Mouse (Mus musculus): ENCODE measurements at regions not wholly inside any gene's neighbourhood (a gene's known extent, or its start where the extent isn't known, plus 50 kb on each side); places are given as distances from the start of the nearest gene placed in this dataset.

DNA sequence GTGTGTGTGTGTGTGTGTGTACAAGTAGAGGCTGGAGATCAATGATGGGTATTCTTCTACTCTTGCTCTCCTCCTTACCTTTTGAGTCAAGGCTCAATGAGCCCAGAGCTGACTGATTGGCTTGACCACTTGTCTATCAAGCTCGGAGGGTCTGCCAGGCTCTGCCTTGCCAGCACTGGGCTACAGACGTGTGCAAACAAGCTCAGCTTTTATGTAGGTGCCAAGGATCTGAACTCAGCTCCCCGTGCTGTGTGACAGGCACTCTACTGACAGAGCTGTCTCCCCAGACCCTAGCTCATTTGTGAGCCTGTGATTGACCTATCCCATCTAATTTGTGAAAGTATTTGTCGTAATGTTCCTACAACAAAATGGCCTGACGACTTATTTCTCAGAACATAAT, 54.2 kb upstream of the Cdc42bpa start:
- Histone ChIP-seq H3K27ac (no peak overlapping the region), H3K9me3 (replicated peaks) (peaks cover 7% of the 10 kb centered on the region; the same call in 1 of the 2 replicates), H3K36me3 (no peaks in the 10 kb centered on the region), H3K4me1 (no peaks in the 10 kb centered on the region), H3K4me2 (no peak overlapping the region), H3K9ac (no peak overlapping the region), H3K4me3 (no peak overlapping the region), H3K27me3 (replicated peaks) (no peaks in the 10 kb centered on the region)
- no peak for ATAC-seq
- 74% methylated on average over 5 of the region's 5 CpGs for WGBS (ENCODE audit: insufficient replicate concordance)

GRCm38 (mm10) chr1:179892711-179893110, 67.6 kb upstream of the Cdc42bpa start:
- Histone ChIP-seq H3K9ac (no peak overlapping the region), H3K4me2 (no peak overlapping the region), H3K9me3 (replicated peaks) (no peaks in the 10 kb centered on the region), H3K27ac (no peak overlapping the region), H3K4me3 (no peak overlapping the region), H3K27me3 (replicated peaks) (no peaks in the 10 kb centered on the region), H3K4me1 (no peaks in the 10 kb centered on the region), H3K36me3 (no peaks in the 10 kb centered on the region)
- no peak for ATAC-seq
- WGBS (ENCODE audit: insufficient replicate concordance): 75% methylated on average over 6 of the region's 6 CpGs

- WGBS (ENCODE audit: insufficient replicate concordance): 71% methylated on average over 9 of the region's 9 CpGs
- H3K4me2 ChIP-seq: no peak overlapping the region
- H3K9me3 ChIP-seq (replicated peaks): no peaks in the 10 kb centered on the region
- no peaks in the 10 kb centered on the region for H3K36me3 ChIP-seq
- H3K27me3 ChIP-seq (replicated peaks): no peaks in the 10 kb centered on the region
- no peak overlapping the region for H3K4me3 ChIP-seq
- H3K4me1 ChIP-seq: no peaks in the 10 kb centered on the region
- H3K27ac ChIP-seq: no peak overlapping the region
- H3K9ac ChIP-seq: no peak overlapping the region
- ATAC-seq: no peak
Measured at GRCm38 (mm10) chr1:179887921-179888320, 72.4 kb upstream of the Cdc42bpa start.

DNA sequence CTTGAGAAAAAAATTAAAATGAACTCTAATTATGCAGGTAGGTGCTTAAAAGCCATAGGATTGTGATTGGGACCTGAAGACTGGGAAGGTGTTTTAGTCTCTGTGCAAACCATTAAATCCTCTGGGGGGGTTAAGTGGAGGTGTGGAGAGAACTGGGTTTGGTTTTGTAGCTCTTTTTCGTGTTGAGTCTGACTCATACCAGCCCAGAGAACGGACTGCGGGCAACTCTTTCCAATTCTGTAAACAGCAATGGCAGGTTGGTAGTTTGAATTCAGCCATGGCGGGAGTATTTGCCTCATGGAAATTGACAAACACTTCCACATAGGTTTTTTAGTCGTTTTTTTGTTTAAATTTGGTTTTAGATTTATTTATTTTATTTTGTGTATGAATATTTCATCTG, 77.7 kb upstream of the Ahctf1 start:
- Histone ChIP-seq H3K4me1 (no peaks in the 10 kb centered on the region), H3K4me3 (no peak overlapping the region), H3K4me2 (no peak overlapping the region), H3K27ac (no peak overlapping the region), H3K9ac (no peak overlapping the region), H3K9me3 (replicated peaks) (no peaks in the 10 kb centered on the region), H3K36me3 (no peaks in the 10 kb centered on the region), H3K27me3 (replicated peaks) (no peaks in the 10 kb centered on the region)
- 63% methylated on average over 5 of the region's 5 CpGs for WGBS (ENCODE audit: insufficient replicate concordance)
- no peak for ATAC-seq

DNA sequence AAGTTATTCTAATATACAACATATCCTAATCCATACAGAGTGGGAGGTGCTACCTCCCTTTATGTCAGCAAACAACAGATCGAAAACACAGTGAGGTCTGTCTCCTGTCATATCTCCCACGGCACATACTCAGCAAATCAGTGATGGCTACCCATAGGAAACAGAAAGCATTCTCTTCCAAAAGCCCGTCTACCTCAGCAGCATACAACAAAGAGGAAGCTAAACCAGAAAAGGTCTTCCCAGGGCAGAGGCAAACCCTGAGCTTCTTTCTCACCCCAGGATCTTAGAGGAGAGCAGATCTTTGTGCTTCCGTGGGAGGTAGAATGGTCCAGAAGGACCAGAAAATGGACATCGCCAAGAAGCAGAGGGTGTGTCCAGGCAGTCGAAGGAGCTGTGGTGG, 74.4 kb upstream of the Ahctf1 start:
- no peaks in the 10 kb centered on the region for H3K27me3 ChIP-seq (replicated peaks)
- no peak overlapping the region for H3K27ac ChIP-seq
- no peaks in the 10 kb centered on the region for H3K9me3 ChIP-seq (replicated peaks)
- 53% methylated on average over 6 of the region's 6 CpGs for WGBS (ENCODE audit: insufficient replicate concordance)
- no peak overlapping the region for H3K4me2 ChIP-seq
- no peak for ATAC-seq
- no peaks in the 10 kb centered on the region for H3K36me3 ChIP-seq
- H3K4me1 ChIP-seq: no peaks in the 10 kb centered on the region
- H3K9ac ChIP-seq: no peak overlapping the region
- no peak overlapping the region for H3K4me3 ChIP-seq

DNA sequence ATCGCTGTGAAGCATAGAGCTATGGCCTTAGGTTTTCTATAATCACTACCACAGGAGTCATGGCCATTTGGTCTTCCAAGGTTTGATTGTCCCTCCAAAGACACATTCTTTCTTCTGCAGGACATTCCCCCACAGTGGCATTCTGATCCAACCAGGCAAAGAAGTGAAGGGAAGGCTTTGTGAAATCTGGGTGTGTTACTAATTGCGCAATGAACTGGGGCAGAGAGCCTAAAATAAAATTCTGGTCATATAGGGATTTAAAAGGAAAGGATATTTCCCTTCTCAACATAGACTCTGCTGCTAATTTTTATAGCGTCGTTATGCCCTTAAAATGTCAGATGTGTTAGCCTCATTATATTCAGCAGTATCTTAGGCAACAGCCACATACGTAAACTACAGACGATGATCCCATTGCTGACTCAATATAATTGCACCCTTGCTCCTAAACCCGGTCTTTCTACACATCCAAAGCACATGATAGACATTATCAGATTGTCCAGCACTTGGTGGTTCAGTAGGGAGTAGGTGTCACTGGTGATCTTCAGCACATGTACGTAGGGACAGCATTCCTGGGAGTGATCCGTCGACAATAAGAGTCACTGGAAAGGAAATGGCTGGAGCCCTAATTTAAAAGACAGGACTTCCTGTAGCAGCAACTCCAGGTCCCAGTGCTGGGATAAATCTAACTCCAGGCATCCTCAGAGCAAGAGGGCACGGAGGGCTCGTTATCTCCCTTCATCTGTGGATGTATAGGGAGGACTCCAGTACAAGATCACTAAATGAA, 70.5 kb upstream of the Ahctf1 start:
- H3K27me3 ChIP-seq (replicated peaks): no peaks in the 10 kb centered on the region
- WGBS (ENCODE audit: insufficient replicate concordance): 56% methylated on average over 12 of the region's 12 CpGs
- no peaks in the 10 kb centered on the region for H3K36me3 ChIP-seq
- H3K4me2 ChIP-seq: no peak overlapping the region
- H3K4me1 ChIP-seq: no peaks in the 10 kb centered on the region
- no peak overlapping the region for H3K9ac ChIP-seq
- H3K4me3 ChIP-seq: no peak overlapping the region
- no peak overlapping the region for H3K27ac ChIP-seq
- H3K9me3 ChIP-seq (replicated peaks): no peaks in the 10 kb centered on the region
- no peak for ATAC-seq

DNA sequence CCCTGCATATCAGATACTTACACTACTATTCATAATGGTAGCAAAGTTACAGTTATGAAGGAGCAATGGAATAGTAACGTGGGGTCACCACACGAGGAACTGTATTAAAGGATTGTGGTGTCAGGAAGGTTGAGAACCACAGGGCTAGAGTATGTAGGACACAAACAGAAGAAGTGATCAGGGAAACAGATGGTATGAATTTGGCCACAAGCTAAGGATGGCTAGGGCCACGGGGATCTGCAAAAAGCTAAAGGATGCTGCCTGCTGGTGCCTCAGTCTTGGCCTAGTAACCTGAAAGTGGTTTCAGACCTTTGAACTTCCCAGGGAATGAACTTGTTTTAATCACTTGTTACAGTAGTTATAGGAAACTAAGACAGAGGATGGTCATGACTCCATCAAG, 68.5 kb upstream of the Ahctf1 start:
- H3K9ac ChIP-seq: no peak overlapping the region
- WGBS (ENCODE audit: insufficient replicate concordance): 60% methylated on average over 3 of the region's 3 CpGs
- no peak overlapping the region for H3K4me2 ChIP-seq
- peaks cover 6% of the 10 kb centered on the region; the same call in 1 of the 2 replicates for H3K4me1 ChIP-seq
- H3K9me3 ChIP-seq (replicated peaks): no peaks in the 10 kb centered on the region
- no peak for ATAC-seq
- H3K27me3 ChIP-seq (replicated peaks): no peaks in the 10 kb centered on the region
- H3K27ac ChIP-seq: no peak overlapping the region
- no peaks in the 10 kb centered on the region for H3K36me3 ChIP-seq
- H3K4me3 ChIP-seq: no peak overlapping the region

DNA sequence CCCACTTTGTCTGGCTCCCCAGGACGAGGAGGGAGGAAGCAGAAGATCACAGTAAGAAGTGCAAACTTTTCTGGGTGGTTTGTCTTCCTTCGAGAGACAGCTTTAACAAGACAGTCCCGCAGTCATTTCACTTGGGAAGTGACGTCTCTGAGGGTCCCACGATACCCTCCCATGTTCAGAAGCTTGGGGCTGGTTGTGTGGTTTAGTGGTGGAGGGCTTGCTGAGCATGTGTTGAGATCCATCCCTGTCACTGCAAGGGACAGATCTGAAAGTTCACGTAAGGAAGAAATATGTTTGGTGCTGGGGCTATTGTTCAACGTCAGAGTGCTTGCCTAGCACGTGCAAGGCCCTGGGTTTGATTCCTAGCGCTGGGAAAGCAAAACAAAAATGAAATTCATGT, 65.2 kb upstream of the Ahctf1 start:
- 76% methylated on average over 9 of the region's 9 CpGs for WGBS (ENCODE audit: insufficient replicate concordance)
- Histone ChIP-seq H3K9ac (no peak overlapping the region), H3K27ac (no peak overlapping the region), H3K9me3 (replicated peaks) (no peaks in the 10 kb centered on the region), H3K4me2 (no peak overlapping the region), H3K4me1 (peaks cover 36% of the 10 kb centered on the region), H3K27me3 (replicated peaks) (no peaks in the 10 kb centered on the region), H3K4me3 (no peak overlapping the region), H3K36me3 (no peaks in the 10 kb centered on the region)
- ATAC-seq: no peak

DNA sequence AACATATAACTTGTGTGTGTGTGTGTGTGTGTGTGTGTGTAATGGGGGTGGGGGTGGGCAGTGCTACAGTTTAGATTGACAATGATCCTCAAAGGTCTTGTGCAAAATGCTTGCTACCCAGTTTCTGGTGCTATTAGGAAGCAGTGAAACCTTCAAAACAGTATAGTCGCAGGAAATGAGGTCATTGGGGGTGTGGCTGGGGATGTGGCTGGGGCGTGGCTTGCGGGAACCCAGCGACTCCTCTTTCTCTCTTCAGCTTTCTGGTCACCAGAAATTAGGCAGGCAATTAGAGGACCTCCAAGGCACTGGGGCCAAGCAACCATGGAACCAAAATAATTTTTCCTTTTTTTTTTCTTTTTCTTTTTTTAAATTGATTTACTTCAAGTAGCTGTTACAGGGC, 64.0 kb upstream of the Ahctf1 start:
- no peak for ATAC-seq
- no peaks in the 10 kb centered on the region for H3K27me3 ChIP-seq (replicated peaks)
- H3K36me3 ChIP-seq: no peaks in the 10 kb centered on the region
- H3K9ac ChIP-seq: no peak overlapping the region
- H3K4me3 ChIP-seq: no peak overlapping the region
- H3K4me2 ChIP-seq: no peak overlapping the region
- 67% methylated on average over 4 of the region's 4 CpGs for WGBS (ENCODE audit: insufficient replicate concordance)
- H3K4me1 ChIP-seq: peaks cover 44% of the 10 kb centered on the region
- no peak overlapping the region for H3K27ac ChIP-seq
- H3K9me3 ChIP-seq (replicated peaks): no peaks in the 10 kb centered on the region

DNA sequence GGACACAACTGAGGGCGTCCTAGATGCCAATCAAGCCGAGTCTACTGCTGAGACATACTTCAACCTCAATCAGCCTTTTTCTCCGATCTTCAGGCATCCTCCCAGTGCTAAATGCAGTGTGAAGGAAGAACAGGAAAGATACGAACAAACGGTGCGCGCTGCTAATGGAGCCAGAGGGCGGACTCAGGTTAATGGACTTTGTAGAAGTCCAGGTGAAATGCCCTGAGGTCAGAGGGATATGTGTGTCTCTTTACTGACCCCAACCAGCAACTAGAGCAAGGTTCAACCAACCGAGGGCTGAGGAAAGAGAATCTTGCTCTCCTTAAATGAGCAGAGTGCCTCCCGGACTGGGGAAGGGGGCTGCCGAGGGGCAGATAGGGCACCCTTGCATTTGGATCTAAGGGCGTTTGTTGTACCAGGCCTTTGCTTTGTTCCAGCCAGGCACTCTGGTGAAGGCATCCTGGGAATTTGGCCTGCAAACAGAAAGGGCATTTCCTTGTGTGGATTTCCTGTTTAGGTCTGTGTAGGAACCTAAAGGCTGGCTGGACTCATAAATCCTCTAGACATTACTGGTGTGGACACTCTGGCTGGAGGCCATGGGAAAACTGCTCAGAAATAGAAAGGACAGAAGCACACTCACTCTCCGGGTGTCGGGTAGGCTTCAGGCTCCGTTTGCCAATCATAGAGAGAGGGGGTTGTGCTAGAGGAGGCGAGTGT, 62.7 kb upstream of the Ahctf1 start:
- Histone ChIP-seq H3K4me2 (peak overlapping the region; percentile 17; the same call in 1 of the 2 replicates), H3K27me3 (replicated peaks) (no peaks in the 10 kb centered on the region), H3K9me3 (replicated peaks) (no peaks in the 10 kb centered on the region), H3K36me3 (no peaks in the 10 kb centered on the region), H3K4me1 (peaks cover 51% of the 10 kb centered on the region), H3K4me3 (no peak overlapping the region), H3K27ac (peak overlapping the region; percentile 55), H3K9ac (no peak overlapping the region)
- WGBS (ENCODE audit: insufficient replicate concordance): 58% methylated on average over 16 of the region's 16 CpGs
- no peak for ATAC-seq

GRCm38 (mm10) chr1:179865561-179865960, 62.1 kb upstream of the Ahctf1 start:
- no peaks in the 10 kb centered on the region for H3K36me3 ChIP-seq
- H3K9me3 ChIP-seq (replicated peaks): no peaks in the 10 kb centered on the region
- no peak overlapping the region for H3K9ac ChIP-seq
- 31% methylated on average over 11 of the region's 11 CpGs for WGBS (ENCODE audit: insufficient replicate concordance)
- H3K27ac ChIP-seq: peak overlapping the region; percentile 51
- H3K27me3 ChIP-seq (replicated peaks): no peaks in the 10 kb centered on the region
- no peak for ATAC-seq
- H3K4me2 ChIP-seq: peak overlapping the region; percentile 17; the same call in 1 of the 2 replicates
- no peak overlapping the region for H3K4me3 ChIP-seq
- H3K4me1 ChIP-seq: peaks cover 51% of the 10 kb centered on the region

- Histone ChIP-seq H3K27me3 (replicated peaks) (no peaks in the 10 kb centered on the region), H3K4me2 (peak overlapping the region; percentile 17; the same call in 1 of the 2 replicates), H3K4me3 (no peak overlapping the region), H3K27ac (no peak overlapping the region; the same call in 1 of the 2 replicates), H3K9ac (no peak overlapping the region), H3K36me3 (no peaks in the 10 kb centered on the region), H3K4me1 (peaks cover 54% of the 10 kb centered on the region), H3K9me3 (replicated peaks) (no peaks in the 10 kb centered on the region)
- ATAC-seq: peak; percentile 69
- WGBS (ENCODE audit: insufficient replicate concordance): 55% methylated on average over 5 of the region's 5 CpGs
Measured at GRCm38 (mm10) chr1:179864537-179865226, 61.2 kb upstream of the Ahctf1 start.

All from liver, embryonic 12.5 days (tissue).